In the genomic region with DNA sequence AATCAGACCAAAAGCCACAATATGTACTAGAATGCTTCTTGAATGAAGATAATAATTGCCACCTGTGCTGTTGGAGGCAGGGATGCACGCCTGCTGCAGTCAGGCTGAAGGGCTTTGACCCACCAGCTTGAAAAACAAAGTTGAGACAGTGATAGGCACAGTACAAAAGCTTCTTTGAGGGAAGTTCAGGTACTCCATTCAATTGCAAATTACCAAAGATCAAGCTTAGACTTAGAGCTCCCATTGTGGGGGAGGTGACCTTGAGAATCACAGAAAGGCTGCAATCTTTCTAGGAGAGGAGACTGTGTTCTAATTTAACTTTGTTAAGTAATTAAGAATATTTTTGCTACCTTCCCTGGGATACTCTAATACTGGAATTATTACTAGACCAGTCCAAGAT, we compare ENCODE assay signal across 40 mouse cellular contexts. TPM values are rescaled to one million over a fixed set of nuclear protein-coding genes. Genes with fewer than 3 reads are reported as not detected.
"Had no signal": no experiment of that assay in that cellular context is flagged by ENCODE, and none has a peak within 500 bp of the region (broad histone marks: within the 10 kb centered on the region; RNA-seq: fewer than 3 reads in every experiment).

No protein-coding gene starts in this region.

- ATAC-seq: inflammation-experienced regulatory T-cells, adult 6 months; intestine, embryonic 15.5 days; intestine, postnatal 0 days; liver, postnatal 0 days had no signal

- H3K36me3 ChIP-seq: heart, embryonic 13.5 days; heart, embryonic 15.5 days; hindbrain, embryonic 13.5 days; hindbrain, embryonic 15.5 days; intestine, embryonic 15.5 days; limb, embryonic 10.5 days; limb, embryonic 12.5 days; liver, embryonic 13.5 days; liver, embryonic 15.5 days had no signal

- H3K9ac ChIP-seq: heart, embryonic 13.5 days; heart, embryonic 15.5 days; hindbrain, embryonic 13.5 days; hindbrain, embryonic 15.5 days; intestine, embryonic 15.5 days; limb, embryonic 12.5 days; liver, embryonic 13.5 days; liver, embryonic 15.5 days; liver, postnatal 0 days had no signal

- DNase-seq: gastrocnemius, adult 2 months; gastrocnemius, postnatal 10 days; gastrocnemius, postnatal 25 days; heart, adult 11 months; heart, adult 2 months; heart, postnatal 14 days; heart, postnatal 36 days; kidney, adult 18-20 months; kidney, adult 8-10 months; kidney, postnatal 14 days; kidney, postnatal 36 days; liver; liver, embryonic 13.5 days; liver, postnatal 0 days had no signal

- H3K4me1 ChIP-seq: heart, embryonic 13.5 days; heart, embryonic 15.5 days; hindbrain, embryonic 13.5 days; hindbrain, embryonic 15.5 days; intestine, embryonic 15.5 days; limb, embryonic 10.5 days; limb, embryonic 12.5 days; liver, embryonic 13.5 days; liver, embryonic 15.5 days had no signal

- H3K9me3 ChIP-seq: heart, embryonic 15.5 days; intestine, embryonic 15.5 days; liver, embryonic 15.5 days had no signal

- H3K27ac ChIP-seq: gastrocnemius, adult 2 months; heart, adult 2 months; heart, embryonic 13.5 days; heart, embryonic 15.5 days; hindbrain, embryonic 13.5 days; hindbrain, embryonic 15.5 days; intestine, embryonic 15.5 days; layer of hippocampus, adult 2 months; left cerebral cortex, adult 2 months; limb, embryonic 10.5 days; limb, embryonic 12.5 days; liver, embryonic 13.5 days; liver, embryonic 15.5 days had no signal

- H3K4me2 ChIP-seq: heart, embryonic 11.5 days; heart, embryonic 13.5 days; heart, embryonic 15.5 days; hindbrain, embryonic 13.5 days; hindbrain, embryonic 15.5 days; intestine, embryonic 15.5 days; limb, embryonic 12.5 days; liver, embryonic 11.5 days; liver, embryonic 13.5 days; liver, embryonic 15.5 days had no signal

- H3K27me3 ChIP-seq: heart, embryonic 13.5 days; heart, embryonic 15.5 days; hindbrain, embryonic 13.5 days; hindbrain, embryonic 15.5 days; intestine, embryonic 15.5 days; limb, embryonic 12.5 days; liver, embryonic 13.5 days; liver, embryonic 15.5 days had no signal

- H3K4me3 ChIP-seq: gastrocnemius, adult 2 months; heart, adult 2 months; heart, embryonic 13.5 days; heart, embryonic 15.5 days; hindbrain, embryonic 13.5 days; hindbrain, embryonic 15.5 days; intestine, embryonic 15.5 days; layer of hippocampus, adult 2 months; left cerebral cortex, adult 2 months; limb, embryonic 10.5 days; limb, embryonic 12.5 days; liver, embryonic 13.5 days; liver, embryonic 15.5 days had no signal

RNA-seq across cellular contexts. Expression of gene Gm9513, which starts 20.4 kb away (rescaled TPM):
- total RNA-seq: gastrocnemius, adult 2 months; gastrocnemius, postnatal 10 days; gastrocnemius, postnatal 25 days; heart, adult 2 months; heart, postnatal 14 days; heart, postnatal 36 days; hematopoietic stem cell, adult 5-6 weeks; layer of hippocampus, adult 2 months; layer of hippocampus, postnatal 10 days; layer of hippocampus, postnatal 25 days; left cerebral cortex, adult 2 months; left cerebral cortex, postnatal 14 days; left cerebral cortex, postnatal 36 days had no signal
- polyA plus RNA-seq: gonadal fat pad, adult 2 months; heart, adult 2 months; heart, embryonic 11.5 days; heart, embryonic 13.5 days; heart, embryonic 15.5 days; heart, postnatal 0 days; hindbrain, embryonic 11.5 days; hindbrain, embryonic 13.5 days; hindbrain, embryonic 15.5 days; inflammation-experienced regulatory T-cells, adult 6 months; intestine, embryonic 15.5 days; intestine, postnatal 0 days; kidney, embryonic 14.5 days; kidney, embryonic 16.5 days; large intestine, adult 2 months; limb, embryonic 10.5 days; limb, embryonic 12.5 days; limb, embryonic 14.5 days; liver, embryonic 11.5 days; liver, embryonic 13.5 days; liver, embryonic 15.5 days; liver, postnatal 0 days had no signal

RNA-seq across cellular contexts. Expression of gene Gm5615, which starts 45.9 kb away (rescaled TPM):
- total RNA-seq: gastrocnemius, adult 2 months; gastrocnemius, postnatal 10 days; gastrocnemius, postnatal 25 days; heart, adult 2 months; heart, postnatal 14 days; heart, postnatal 36 days; hematopoietic stem cell, adult 5-6 weeks; layer of hippocampus, adult 2 months; layer of hippocampus, postnatal 10 days; layer of hippocampus, postnatal 25 days; left cerebral cortex, adult 2 months; left cerebral cortex, postnatal 14 days; left cerebral cortex, postnatal 36 days had no signal
- polyA plus RNA-seq: heart, adult 2 months; heart, embryonic 11.5 days; heart, embryonic 13.5 days; heart, embryonic 15.5 days; heart, postnatal 0 days; hindbrain, embryonic 11.5 days; hindbrain, embryonic 13.5 days; hindbrain, embryonic 15.5 days; inflammation-experienced regulatory T-cells, adult 6 months; intestine, embryonic 15.5 days; intestine, postnatal 0 days; kidney, embryonic 14.5 days; kidney, embryonic 16.5 days; large intestine, adult 2 months; limb, embryonic 10.5 days; limb, embryonic 12.5 days; limb, embryonic 14.5 days; liver, embryonic 11.5 days; liver, embryonic 13.5 days; liver, embryonic 15.5 days; liver, postnatal 0 days had no signal
